Mouse (Mus musculus): ENCODE data around the gene Cldn18.

Gene Cldn18

DNA sequence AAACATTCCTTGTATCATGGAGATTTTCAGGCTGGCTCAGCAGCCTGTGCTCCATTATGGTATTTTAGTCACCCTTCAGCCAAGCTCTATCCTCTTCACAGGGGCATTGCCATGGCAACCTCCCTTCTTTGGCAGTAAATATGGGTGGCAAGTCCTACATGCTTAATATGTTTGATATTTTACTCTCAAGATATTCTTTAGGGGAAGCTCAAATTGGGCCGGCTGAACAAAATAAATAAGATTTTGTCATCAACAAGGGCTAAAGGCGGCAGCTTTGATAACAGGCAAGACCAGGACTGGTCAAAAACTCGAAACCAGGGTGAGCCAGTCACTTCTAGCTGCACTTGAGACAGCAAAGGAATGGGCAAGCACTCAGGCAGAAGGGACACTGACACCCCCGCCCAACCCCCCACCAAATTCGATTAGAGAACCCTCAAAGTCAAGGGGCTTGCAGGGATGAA is 32.0 kb downstream of the Cldn18 start:
- no peak for DNase-seq (ENCODE audit: low spot score)

DNA sequence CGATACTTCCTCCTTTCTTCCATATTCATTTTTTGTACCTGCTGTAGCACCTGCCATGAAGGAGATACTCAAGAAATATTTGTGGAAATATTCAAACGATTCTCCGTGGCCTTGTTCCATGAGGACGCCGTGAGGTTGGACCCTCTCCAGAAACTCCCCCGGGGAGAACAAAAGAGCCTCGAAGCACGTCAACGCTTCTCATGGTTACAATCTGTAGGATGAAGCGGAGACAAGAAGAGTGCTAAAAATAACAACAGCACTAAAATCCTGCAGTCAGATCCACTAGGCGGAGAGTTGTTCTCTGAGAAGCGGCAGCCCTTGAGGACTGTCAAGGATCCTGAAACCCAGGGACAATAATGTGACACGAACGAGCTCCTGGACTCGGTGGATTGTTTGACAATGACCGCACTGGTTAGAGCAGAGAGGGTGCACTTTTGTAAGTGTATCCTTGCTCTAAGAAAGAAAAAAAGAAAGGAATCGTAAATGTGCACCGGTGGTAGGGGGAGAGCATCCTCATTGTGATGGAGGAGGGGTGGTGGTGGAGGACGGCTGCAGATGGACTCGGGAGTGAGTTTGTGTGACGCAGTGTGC is 35.0 kb downstream of the Cldn18 start:
- DNase-seq (ENCODE audit: low spot score) = no peak

GRCm38 (mm10) chr9:99675714-99676113 is 41.4 kb downstream of the Cldn18 start:
- DNase-seq (ENCODE audit: low spot score) = no peak

DNA sequence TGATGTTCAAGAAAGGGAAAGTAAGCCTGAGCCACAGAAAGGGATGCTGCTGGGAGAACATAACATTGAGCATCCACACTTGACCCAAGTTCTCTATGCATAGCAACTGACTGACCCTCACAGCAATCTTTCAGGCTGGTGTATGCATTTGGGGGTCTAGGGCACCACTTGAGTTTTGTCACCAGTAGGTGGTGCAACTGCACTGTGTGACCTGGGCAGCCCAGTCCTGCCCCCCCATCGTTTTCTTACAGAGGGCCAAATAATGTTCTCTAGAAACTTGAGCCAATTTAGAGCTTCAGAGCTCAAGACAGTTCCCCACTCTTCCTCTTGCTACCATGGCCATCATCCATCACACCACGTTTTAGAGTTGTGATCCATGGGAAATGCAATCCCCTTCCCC is 45.5 kb downstream of the Cldn18 start:
- DNase-seq (ENCODE audit: low spot score) = no peak

DNA sequence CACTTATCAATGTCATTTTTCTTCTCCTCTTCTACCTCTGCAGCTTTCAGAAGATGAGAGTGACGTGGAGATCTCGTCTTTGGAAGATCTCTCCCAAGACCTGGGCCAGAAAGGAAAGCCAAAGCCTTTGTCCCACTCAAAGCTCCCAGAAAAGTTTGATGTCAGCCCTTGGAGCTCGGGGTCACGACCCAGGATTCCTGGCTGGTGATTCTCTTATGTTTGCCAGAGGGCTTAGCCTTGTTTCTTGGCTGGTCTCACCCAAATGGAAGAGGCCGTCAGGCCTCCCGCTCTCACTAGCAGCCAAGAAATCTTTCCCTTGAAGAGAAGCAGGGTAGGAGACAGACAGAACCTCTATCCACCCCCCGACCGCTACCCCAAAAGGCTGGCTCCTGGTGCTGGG is 49.5 kb downstream of the Cldn18 start:
- no peak for DNase-seq (ENCODE audit: low spot score)

- no peak for DNase-seq (ENCODE audit: low spot score)
These were observed 54.2 kb downstream of the Cldn18 start for GRCm38 (mm10) chr9:99662887-99663286.

GRCm38 (mm10) chr9:99662406-99662805 is 54.7 kb downstream of the Cldn18 start:
- DNase-seq (ENCODE audit: low spot score) = no peak

DNA sequence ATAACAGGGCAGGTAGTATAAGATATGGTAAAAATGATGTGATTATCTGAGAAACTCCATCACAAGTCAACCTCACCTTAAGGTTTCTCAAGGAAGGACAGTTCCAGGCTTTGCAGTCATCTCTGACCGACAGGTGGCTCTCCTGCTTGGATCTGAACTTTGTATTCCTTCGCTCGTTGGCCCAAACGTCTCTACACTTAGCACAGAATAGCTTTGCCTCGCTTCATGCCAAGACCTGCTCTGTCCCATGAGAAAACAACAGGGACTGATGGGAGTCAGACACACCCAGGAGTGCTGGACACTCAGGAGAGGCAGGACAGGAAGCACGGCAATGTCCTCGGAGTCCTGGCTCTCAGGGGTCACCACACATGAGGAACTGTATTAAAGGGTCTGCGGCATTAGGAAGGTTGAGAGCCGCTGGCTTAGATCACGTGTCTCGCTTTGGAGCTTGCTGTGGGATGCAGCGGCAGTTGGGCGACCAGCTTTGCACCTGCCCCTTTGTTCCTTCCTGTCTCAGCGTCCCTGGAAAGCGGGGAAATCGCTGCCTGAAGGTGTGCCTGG is 55.4 kb downstream of the Cldn18 start:
- DNase-seq (ENCODE audit: low spot score) = no peak

DNA sequence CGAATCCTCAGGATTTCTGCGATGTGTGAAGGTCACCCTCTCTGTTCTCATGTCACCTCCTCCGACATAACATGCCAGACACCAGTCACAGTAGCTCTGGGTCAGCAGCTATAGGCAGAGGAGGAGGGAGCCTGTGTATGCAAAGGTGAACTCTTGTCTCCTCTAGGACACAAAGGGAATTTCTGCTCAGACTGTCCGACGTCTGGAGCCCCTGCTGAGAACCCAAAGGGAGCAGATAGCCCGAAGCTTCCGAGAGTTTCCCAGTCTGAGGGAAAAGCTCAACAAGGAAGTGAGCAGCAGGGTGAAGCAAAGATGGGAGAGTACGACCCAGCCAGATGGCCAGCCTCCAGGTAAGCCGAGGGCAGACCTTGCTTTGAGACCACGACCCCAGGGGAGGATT is 56.3 kb downstream of the Cldn18 start:
- no peak for DNase-seq (ENCODE audit: low spot score)

- DNase-seq (ENCODE audit: low spot score) = no peak
These were observed 71.0 kb downstream of the Cldn18 start for GRCm38 (mm10) chr9:99646102-99646501.

DNA sequence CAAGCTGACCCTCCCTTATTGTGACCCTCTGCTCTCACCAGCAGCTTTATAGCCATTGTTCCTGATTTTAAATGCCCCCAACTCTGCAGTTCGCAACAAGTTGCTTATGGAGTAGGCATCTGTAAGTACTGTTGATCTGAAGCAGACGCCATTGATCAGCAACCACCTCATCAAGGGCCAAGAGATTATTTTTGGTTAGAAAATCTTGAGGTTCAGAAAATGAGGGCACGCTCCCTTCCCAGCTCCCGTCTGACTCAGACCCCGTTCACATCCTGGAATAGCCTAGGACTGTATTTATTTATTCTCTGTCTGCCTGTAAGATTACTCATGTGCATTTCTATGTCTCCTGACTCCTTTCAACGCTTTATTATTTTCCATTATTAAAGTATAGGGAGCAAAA is 71.7 kb downstream of the Cldn18 start:
- no peak for DNase-seq (ENCODE audit: low spot score)

- no peak for DNase-seq (ENCODE audit: low spot score)
These were observed 77.1 kb downstream of the Cldn18 start for GRCm38 (mm10) chr9:99639957-99640356.

Measured in urinary bladder, postnatal 10 days (tissue).